Comparison of ENCODE assay signal across 10 mouse cellular contexts in genomic region chr8:61041951-61042350, GRCm38 (mm10). TPM values are rescaled to one million over a fixed set of nuclear protein-coding genes. Genes with fewer than 3 reads are reported as not detected.
DNase-seq lines count a peak whose midpoint lies in the region; ATAC-seq lines count a peak whose summit lies in the region.
"Had no signal": no experiment of that assay in that cellular context is flagged by ENCODE, and none has a peak within 500 bp of the region (broad histone marks: within the 10 kb centered on the region; RNA-seq: fewer than 3 reads in every experiment).

No protein-coding gene starts in this region.

- DNase-seq in intestine, embryonic 14.5 days (ENCODE audit: low spot score) = peak; percentile 66
- peak; percentile 85 for DNase-seq in NIH3T3 (ENCODE audit: low read depth)
- peak; percentile 49 to 65 for DNase-seq in cerebellum, postnatal 4 days (ENCODE audit: low spot score in 2 of 2)
- peak; percentile 34 to 57 for DNase-seq in heart, postnatal 36 days
- DNase-seq in layer of hippocampus, postnatal 36 days = peak; percentile 28 to 45
- peak; percentile 61 for DNase-seq in mesoderm, embryonic 11.5 days (ENCODE audit: low read depth, low spot score)
- peak; percentile 63 for DNase-seq in splenic B cell, adult 2 months (ENCODE audit: low read depth, low spot score)

- H3K4me3 ChIP-seq in intestine, embryonic 14.5 days (ENCODE audit: low read depth, low read length) = no peak overlapping the region
- H3K4me3 ChIP-seq in intestine, embryonic 16.5 days (ENCODE audit: low read length) = no peak overlapping the region
- H3K4me3 ChIP-seq: embryonic facial prominence, embryonic 12.5 days had no signal

- H3K27ac ChIP-seq in intestine, embryonic 14.5 days (ENCODE audit: low read depth) = no peak overlapping the region
- H3K27ac ChIP-seq in intestine, embryonic 16.5 days (ENCODE audit: low read length) = no peak overlapping the region
- H3K27ac ChIP-seq: embryonic facial prominence, embryonic 12.5 days; macrophage had no signal

- H3K4me2 ChIP-seq in intestine, embryonic 14.5 days (ENCODE audit: low read length) = no peak overlapping the region
- H3K4me2 ChIP-seq in intestine, embryonic 16.5 days (ENCODE audit: low read depth, low read length) = no peak overlapping the region
- H3K4me2 ChIP-seq: embryonic facial prominence, embryonic 12.5 days had no signal

- no peaks in the 10 kb centered on the region for H3K4me1 ChIP-seq in intestine, embryonic 14.5 days (replicated peaks; ENCODE audit: control insufficient read depth, insufficient read depth, low read length)
- H3K4me1 ChIP-seq in intestine, embryonic 16.5 days (ENCODE audit: control insufficient read depth, insufficient read depth, low read length) = no peaks in the 10 kb centered on the region
- H3K4me1 ChIP-seq: embryonic facial prominence, embryonic 12.5 days had no signal

- H3K36me3 ChIP-seq in intestine, embryonic 14.5 days (ENCODE audit: control insufficient read depth, insufficient read depth, low read length) = no peaks in the 10 kb centered on the region; the same call in 1 of the 2 replicates
- H3K36me3 ChIP-seq in intestine, embryonic 16.5 days (ENCODE audit: control insufficient read depth, insufficient read depth, low read length) = no peaks in the 10 kb centered on the region; the same call in 1 of the 2 replicates
- peaks cover 2% of the 10 kb centered on the region; the same call in 1 of the 2 replicates for H3K36me3 ChIP-seq in splenic B cell, adult 2 months (ENCODE audit: control insufficient read depth, insufficient read depth, low read length, poor library complexity, severe bottlenecking)

- no peaks in the 10 kb centered on the region for H3K9me3 ChIP-seq in intestine, embryonic 14.5 days (ENCODE audit: control insufficient read depth, low read length)
- H3K9me3 ChIP-seq in intestine, embryonic 16.5 days (ENCODE audit: control insufficient read depth, low read length) = no peaks in the 10 kb centered on the region
- H3K9me3 ChIP-seq: embryonic facial prominence, embryonic 12.5 days had no signal

- intact Hi-C loops in heart, postnatal 36 days (cut with DNase I) = loop anchor here (1.0 to 10.0 kb wide), 4 partner anchors 435 to 1023 kb away; no protein-coding TSS in a partner anchor

- H3K27me3 ChIP-seq in intestine, embryonic 14.5 days (replicated peaks; ENCODE audit: control insufficient read depth, insufficient read depth, low read length) = no peaks in the 10 kb centered on the region
- H3K27me3 ChIP-seq in intestine, embryonic 16.5 days (replicated peaks; ENCODE audit: control insufficient read depth, insufficient read depth, low read length) = no peaks in the 10 kb centered on the region
- no peaks in the 10 kb centered on the region for H3K27me3 ChIP-seq in splenic B cell, adult 2 months (ENCODE audit: control insufficient read depth, insufficient read depth, low read length, poor library complexity, severe bottlenecking)
- H3K27me3 ChIP-seq: embryonic facial prominence, embryonic 12.5 days had no signal

- no peak for ATAC-seq in intestine, embryonic 14.5 days (replicated peaks; ENCODE audit: low FRiP score, low TSS enrichment, low read depth)
- ATAC-seq in intestine, embryonic 16.5 days = no peak

- no peak overlapping the region for H3K9ac ChIP-seq in intestine, embryonic 14.5 days (ENCODE audit: low read length)
- H3K9ac ChIP-seq in intestine, embryonic 16.5 days (ENCODE audit: low read depth, low read length) = no peak overlapping the region
- H3K9ac ChIP-seq: embryonic facial prominence, embryonic 12.5 days had no signal

RNA-seq across cellular contexts. Expression of gene Nek1, which starts 49.0 kb away (rescaled TPM):
- 19.5 and 22.1 TPM in 2 replicates for polyA plus RNA-seq in intestine, embryonic 14.5 days (2014; fragmentation: Nextera tagmentation; extraction: Ambion mirVana)
- 13.4 and 17.1 TPM in 2 replicates for polyA plus RNA-seq in intestine, embryonic 16.5 days (2015; fragmentation: Nextera tagmentation; extraction: Ambion mirVana)
- 1 to 10 TPM; 8.0 to 9.4 TPM for total RNA-seq in heart, postnatal 36 days (2021)
- total RNA-seq in layer of hippocampus, postnatal 36 days (2021) = 10 to 100 TPM; 26.2 to 31.0 TPM

RNA-seq across cellular contexts. Expression of gene Clcn3, which starts 58.9 kb away (rescaled TPM):
- polyA plus RNA-seq in intestine, embryonic 14.5 days (2014; fragmentation: Nextera tagmentation; extraction: Ambion mirVana) = 26.4 and 27.5 TPM in 2 replicates
- 30.2 and 30.4 TPM in 2 replicates for polyA plus RNA-seq in intestine, embryonic 16.5 days (2015; fragmentation: Nextera tagmentation; extraction: Ambion mirVana)
- total RNA-seq in heart, postnatal 36 days (2021) = 10 to 100 TPM; 33.6 to 34.3 TPM
- total RNA-seq in layer of hippocampus, postnatal 36 days (2021) = 100 to 1,000 TPM; 126 to 132 TPM
